Mouse (Mus musculus): ENCODE results near the gene Dscam. TPM values are rescaled to one million over a fixed set of nuclear protein-coding genes. Genes with fewer than 3 reads are reported as not detected.

Dscam gene
- polyA plus RNA-seq, 1 experiment: 0.13 TPM

DNA sequence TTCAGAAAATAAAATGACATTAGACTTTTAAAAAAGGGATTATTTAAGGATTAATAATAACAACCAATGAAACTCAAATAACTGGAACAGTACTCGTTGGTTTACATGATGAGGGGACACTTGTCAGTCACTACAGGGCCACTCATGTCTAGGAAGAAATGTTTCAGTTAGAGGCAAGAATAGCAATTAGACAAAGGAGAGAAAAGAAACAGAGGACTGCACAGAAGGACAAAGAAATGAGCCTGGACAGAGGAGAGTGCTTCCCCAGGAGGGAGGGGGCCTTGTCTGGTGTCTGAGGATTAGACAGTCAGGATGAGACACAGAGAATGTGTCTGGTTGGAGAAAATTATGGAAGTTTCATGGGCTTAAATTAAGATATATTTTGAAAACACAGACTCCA, 324.0 kb downstream of the Dscam start:
- Histone ChIP-seq H3K27ac (ENCODE audit: insufficient read depth, low read length) (no peak overlapping the region), H3K4me1 (ENCODE audit: control insufficient read depth, insufficient read depth, low read length) (peaks cover 8% of the 10 kb centered on the region), H3K4me3 (ENCODE audit: low read depth, low read length) (no peak overlapping the region), H3K36me3 (ENCODE audit: control insufficient read depth, insufficient read depth, low read length, poor library complexity, severe bottlenecking) (no peaks in the 10 kb centered on the region), H3K27me3 (ENCODE audit: control insufficient read depth, insufficient read depth, low read length, poor library complexity, severe bottlenecking) (no peaks in the 10 kb centered on the region), H3K9me3 (replicated peaks; ENCODE audit: control insufficient read depth, insufficient read depth, low read length, poor library complexity, severe bottlenecking) (no peaks in the 10 kb centered on the region), H3K9ac (ENCODE audit: low read depth, poor library complexity, severe bottlenecking) (no peak overlapping the region)
- TF ChIP-seq EP300 (IDR thresholded peaks at IDR 0.05; ENCODE audit: insufficient read depth, low read depth, low read length): no peak
- TF ChIP-seq CTCF (IDR thresholded peaks at IDR 0.05; ENCODE audit: low read depth, low read length): no peak
- TF ChIP-seq POLR2A (IDR thresholded peaks at IDR 0.05; ENCODE audit: insufficient read depth, low read length): no peak

DNA sequence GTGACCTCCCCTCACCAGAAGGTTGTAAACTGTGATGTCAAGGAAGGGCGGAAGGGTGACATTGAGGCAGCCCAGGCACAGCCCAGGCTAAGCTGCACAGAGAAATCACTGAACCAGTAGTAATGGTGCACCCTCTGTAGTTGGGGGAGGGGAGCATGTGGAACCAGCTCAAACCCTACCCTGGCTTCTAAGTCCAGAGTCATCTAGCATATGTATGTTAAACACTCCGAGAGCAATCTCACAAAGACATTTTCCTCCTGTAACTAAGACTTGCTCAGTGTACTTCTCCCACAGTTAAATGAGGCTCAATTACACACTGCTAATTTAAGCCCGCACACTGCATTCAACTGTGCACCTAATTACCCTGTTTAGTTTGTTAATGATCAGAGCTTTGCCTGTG, 324.4 kb downstream of the Dscam start:
- Histone ChIP-seq H3K4me1 (ENCODE audit: control insufficient read depth, insufficient read depth, low read length) (peaks cover 8% of the 10 kb centered on the region), H3K27me3 (ENCODE audit: control insufficient read depth, insufficient read depth, low read length, poor library complexity, severe bottlenecking) (no peaks in the 10 kb centered on the region), H3K36me3 (ENCODE audit: control insufficient read depth, insufficient read depth, low read length, poor library complexity, severe bottlenecking) (no peaks in the 10 kb centered on the region), H3K9me3 (replicated peaks; ENCODE audit: control insufficient read depth, insufficient read depth, low read length, poor library complexity, severe bottlenecking) (no peaks in the 10 kb centered on the region), H3K27ac (ENCODE audit: insufficient read depth, low read length) (no peak overlapping the region), H3K4me3 (ENCODE audit: low read depth, low read length) (no peak overlapping the region), H3K9ac (ENCODE audit: low read depth, poor library complexity, severe bottlenecking) (no peak overlapping the region)
- TF ChIP-seq POLR2A (IDR thresholded peaks at IDR 0.05; ENCODE audit: insufficient read depth, low read length) (no peak), EP300 (IDR thresholded peaks at IDR 0.05; ENCODE audit: insufficient read depth, low read depth, low read length) (no peak), CTCF (IDR thresholded peaks at IDR 0.05; ENCODE audit: low read depth, low read length) (no peak)

DNA sequence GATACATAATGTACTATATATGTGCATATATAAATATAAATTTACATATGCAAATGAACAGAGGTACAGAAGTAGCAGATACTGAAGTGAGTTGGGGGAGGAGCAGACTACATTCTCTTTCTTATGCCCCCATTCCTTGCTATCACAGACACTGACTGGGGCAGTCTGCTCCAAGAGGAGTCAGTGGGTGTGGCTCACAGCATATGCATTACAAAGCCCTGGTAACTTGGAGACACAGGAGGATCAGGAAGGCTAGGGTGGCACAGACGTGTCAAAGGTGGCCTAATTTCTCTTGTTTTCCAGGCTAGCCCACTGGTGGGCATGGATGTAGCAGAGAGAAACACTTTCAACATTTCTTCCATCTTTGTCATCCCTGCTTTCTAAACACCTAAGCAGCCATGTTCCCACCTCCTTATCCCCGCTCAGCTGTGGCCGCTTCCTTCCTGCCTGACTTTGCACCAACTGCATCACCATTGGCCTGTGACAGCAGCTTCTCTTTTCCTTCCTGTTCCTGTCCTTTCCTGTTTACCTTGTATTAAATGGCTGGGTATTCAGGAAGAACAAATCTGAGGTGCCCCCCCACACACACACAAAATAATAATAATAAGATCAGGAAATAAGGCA, 325.0 kb downstream of the Dscam start:
- Histone ChIP-seq H3K9ac (ENCODE audit: low read depth, poor library complexity, severe bottlenecking) (no peak overlapping the region), H3K27ac (ENCODE audit: insufficient read depth, low read length) (no peak overlapping the region), H3K4me1 (ENCODE audit: control insufficient read depth, insufficient read depth, low read length) (peaks cover 8% of the 10 kb centered on the region), H3K9me3 (replicated peaks; ENCODE audit: control insufficient read depth, insufficient read depth, low read length, poor library complexity, severe bottlenecking) (no peaks in the 10 kb centered on the region), H3K4me3 (ENCODE audit: low read depth, low read length) (no peak overlapping the region), H3K36me3 (ENCODE audit: control insufficient read depth, insufficient read depth, low read length, poor library complexity, severe bottlenecking) (no peaks in the 10 kb centered on the region), H3K27me3 (ENCODE audit: control insufficient read depth, insufficient read depth, low read length, poor library complexity, severe bottlenecking) (no peaks in the 10 kb centered on the region)
- TF ChIP-seq CTCF (IDR thresholded peaks at IDR 0.05; ENCODE audit: low read depth, low read length): no peak
- TF ChIP-seq EP300 (IDR thresholded peaks at IDR 0.05; ENCODE audit: insufficient read depth, low read depth, low read length): peak; percentile 67; the same call in 1 of the 2 replicates

DNA sequence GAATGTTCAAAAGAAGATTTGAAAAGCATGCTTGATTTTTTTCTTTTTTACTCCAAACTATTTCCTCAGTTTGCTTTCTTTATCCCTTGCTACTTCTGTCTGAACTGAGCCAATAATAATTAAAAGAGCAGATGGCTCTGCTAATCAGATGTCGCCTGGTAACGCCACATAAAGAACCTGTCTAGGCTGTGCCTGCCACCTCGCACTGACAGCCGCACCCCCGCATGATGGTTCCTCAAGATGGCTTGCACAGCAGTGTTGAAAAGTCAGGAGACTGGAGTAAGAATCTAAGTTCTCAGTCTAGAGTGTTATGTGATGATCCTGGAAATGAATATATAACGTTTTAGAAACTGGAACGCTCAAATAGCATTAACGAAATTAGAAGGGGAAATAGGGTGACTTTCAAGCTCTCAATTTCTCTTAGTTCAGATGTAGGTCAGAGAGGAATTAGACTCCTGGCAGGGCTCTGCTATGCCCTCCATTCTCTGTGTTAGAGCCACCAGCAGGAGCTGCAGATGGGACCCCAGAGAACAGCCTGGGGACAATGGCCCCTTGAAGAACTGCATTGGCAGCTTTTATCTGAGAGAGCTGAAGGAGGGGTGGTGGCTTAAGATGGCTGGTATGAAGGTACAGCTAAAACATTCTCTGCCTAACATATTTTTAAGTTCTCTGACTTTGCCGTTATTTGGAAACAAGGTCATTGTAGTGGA, 326.7 kb downstream of the Dscam start:
- Histone ChIP-seq H3K9me3 (replicated peaks; ENCODE audit: control insufficient read depth, insufficient read depth, low read length, poor library complexity, severe bottlenecking) (no peaks in the 10 kb centered on the region), H3K27me3 (ENCODE audit: control insufficient read depth, insufficient read depth, low read length, poor library complexity, severe bottlenecking) (no peaks in the 10 kb centered on the region), H3K27ac (ENCODE audit: insufficient read depth, low read length) (no peak overlapping the region), H3K9ac (ENCODE audit: low read depth, poor library complexity, severe bottlenecking) (no peak overlapping the region), H3K36me3 (ENCODE audit: control insufficient read depth, insufficient read depth, low read length, poor library complexity, severe bottlenecking) (no peaks in the 10 kb centered on the region), H3K4me1 (ENCODE audit: control insufficient read depth, insufficient read depth, low read length) (peaks cover 8% of the 10 kb centered on the region), H3K4me3 (ENCODE audit: low read depth, low read length) (no peak overlapping the region)
- TF ChIP-seq POLR2A (IDR thresholded peaks at IDR 0.05; ENCODE audit: insufficient read depth, low read length) (no peak), CTCF (IDR thresholded peaks at IDR 0.05; ENCODE audit: low read depth, low read length) (no peak), EP300 (IDR thresholded peaks at IDR 0.05; ENCODE audit: insufficient read depth, low read depth, low read length) (no peak)

DNA sequence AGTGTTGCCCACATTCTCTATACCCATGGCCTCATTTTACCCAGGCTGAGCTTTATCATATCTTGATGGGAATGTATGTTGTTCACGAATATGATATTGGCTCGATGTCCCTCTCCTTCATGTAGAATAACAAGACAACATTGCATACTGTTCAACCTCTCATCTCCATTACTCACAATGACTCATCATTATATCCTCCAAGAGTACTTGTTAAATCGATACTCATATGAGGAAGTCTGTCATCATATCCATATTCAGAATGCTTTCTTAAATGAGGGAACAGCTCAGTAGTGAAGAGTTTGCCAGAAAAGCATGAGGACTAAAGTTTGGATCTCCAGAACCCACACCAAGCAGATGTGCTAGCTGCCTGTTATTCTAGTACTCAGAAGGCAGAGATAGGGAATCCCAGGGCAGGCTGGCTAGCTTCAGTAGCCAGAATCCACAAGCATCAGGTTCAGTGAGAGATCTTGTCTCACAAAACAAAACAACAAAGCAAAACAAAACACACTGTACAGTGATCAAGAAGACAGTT, 327.7 kb downstream of the Dscam start:
- TF ChIP-seq POLR2A (IDR thresholded peaks at IDR 0.05; ENCODE audit: insufficient read depth, low read length) (no peak), EP300 (IDR thresholded peaks at IDR 0.05; ENCODE audit: insufficient read depth, low read depth, low read length) (no peak), CTCF (IDR thresholded peaks at IDR 0.05; ENCODE audit: low read depth, low read length) (no peak)
- no peak overlapping the region for H3K9ac ChIP-seq (ENCODE audit: low read depth, poor library complexity, severe bottlenecking)
- no peak overlapping the region for H3K4me3 ChIP-seq (ENCODE audit: low read depth, low read length)
- H3K36me3 ChIP-seq (ENCODE audit: control insufficient read depth, insufficient read depth, low read length, poor library complexity, severe bottlenecking): no peaks in the 10 kb centered on the region
- H3K27ac ChIP-seq (ENCODE audit: insufficient read depth, low read length): no peak overlapping the region
- H3K4me1 ChIP-seq (ENCODE audit: control insufficient read depth, insufficient read depth, low read length): peaks cover 8% of the 10 kb centered on the region
- no peaks in the 10 kb centered on the region for H3K27me3 ChIP-seq (ENCODE audit: control insufficient read depth, insufficient read depth, low read length, poor library complexity, severe bottlenecking)
- H3K9me3 ChIP-seq (replicated peaks; ENCODE audit: control insufficient read depth, insufficient read depth, low read length, poor library complexity, severe bottlenecking): no peaks in the 10 kb centered on the region

DNA sequence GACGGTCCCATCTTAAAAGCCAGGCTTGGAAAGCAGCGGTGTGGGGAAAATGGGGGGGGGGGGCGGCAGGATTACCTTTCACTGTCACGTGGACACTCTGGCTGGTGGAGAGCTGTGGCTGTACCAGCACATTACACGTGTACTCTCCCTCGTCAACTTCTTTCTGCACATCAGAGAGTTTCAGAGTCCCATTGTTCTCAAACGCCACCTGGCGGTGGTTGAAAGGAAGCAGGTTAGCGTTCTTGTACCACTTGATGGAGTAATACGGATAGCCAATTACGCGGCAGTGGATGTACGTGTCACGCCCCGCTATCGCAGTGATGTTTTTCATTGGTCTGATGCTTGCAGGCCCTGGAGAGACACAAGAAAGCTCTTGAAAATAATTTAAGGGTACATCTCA, 350.9 kb downstream of the Dscam start:
- TF ChIP-seq CTCF (IDR thresholded peaks at IDR 0.05; ENCODE audit: low read depth, low read length) (peak; percentile 39), POLR2A (IDR thresholded peaks at IDR 0.05; ENCODE audit: insufficient read depth, low read length) (no peak)
- no peak overlapping the region for H3K4me3 ChIP-seq (ENCODE audit: low read depth, low read length)
- no peak overlapping the region for H3K27ac ChIP-seq (ENCODE audit: insufficient read depth, low read length)
- H3K9me3 ChIP-seq (replicated peaks; ENCODE audit: control insufficient read depth, insufficient read depth, low read length, poor library complexity, severe bottlenecking): no peaks in the 10 kb centered on the region
- H3K9ac ChIP-seq (ENCODE audit: low read depth, poor library complexity, severe bottlenecking): no peak overlapping the region
- H3K4me1 ChIP-seq (ENCODE audit: control insufficient read depth, insufficient read depth, low read length): no peaks in the 10 kb centered on the region
- H3K36me3 ChIP-seq (ENCODE audit: control insufficient read depth, insufficient read depth, low read length, poor library complexity, severe bottlenecking): no peaks in the 10 kb centered on the region
- H3K27me3 ChIP-seq (ENCODE audit: control insufficient read depth, insufficient read depth, low read length, poor library complexity, severe bottlenecking): 0 out of 2 replicates have a peak, but pooled peaks cover 2% of the 10 kb centered on the region
